Comparison of ENCODE assay signal across 8 mouse cellular contexts in the genomic region with DNA sequence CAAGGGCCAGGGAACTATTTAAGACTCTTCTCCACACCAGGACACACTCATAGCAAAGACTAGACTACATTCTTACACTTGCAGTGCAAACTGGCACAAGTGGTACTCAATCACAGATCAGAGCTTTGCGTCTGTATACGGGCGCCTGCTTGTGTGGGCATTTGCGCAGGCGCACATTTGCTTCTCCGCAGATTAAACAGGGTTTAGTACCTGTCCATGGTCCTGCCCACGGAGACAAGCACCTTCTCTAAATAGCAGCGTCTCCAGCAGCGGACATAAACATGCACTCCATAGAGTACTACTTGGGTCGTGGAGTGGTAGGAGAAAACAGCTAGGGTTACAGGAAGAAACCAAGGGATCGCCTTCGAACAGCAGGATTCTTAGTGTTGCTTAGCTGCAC.
A peak's percentile ranks its signal among the peaks of the same experiment; 100 is the strongest.
DNase-seq lines count a peak whose midpoint lies in the region; ATAC-seq and TF ChIP-seq lines count a peak whose summit lies in the region.
"Had no signal": no experiment of that assay in that cellular context is flagged by ENCODE, and none has a peak within 500 bp of the region (broad histone marks: within the 10 kb centered on the region; RNA-seq: fewer than 3 reads in every experiment).

No protein-coding gene starts in this region.

- H3K4me3 ChIP-seq in intestine, embryonic 14.5 days (ENCODE audit: low read depth, low read length), result no peak overlapping the region
- no peak overlapping the region for H3K4me3 ChIP-seq in intestine, embryonic 16.5 days (ENCODE audit: low read length)
- no peak overlapping the region for H3K4me3 ChIP-seq in lung, postnatal 0 days (ENCODE audit: low read depth, low read length)
- no peak overlapping the region for H3K4me3 ChIP-seq in neural tube, embryonic 15.5 days (replicated peaks)

- no peak overlapping the region for H3K27ac ChIP-seq in intestine, embryonic 14.5 days (ENCODE audit: low read depth)
- no peak overlapping the region for H3K27ac ChIP-seq in intestine, embryonic 16.5 days (ENCODE audit: low read length)
- no peak overlapping the region for H3K27ac ChIP-seq in lung, postnatal 0 days (ENCODE audit: low read length)
- no peak overlapping the region for H3K27ac ChIP-seq in neural tube, embryonic 15.5 days (replicated peaks)

- no peaks in the 10 kb centered on the region for H3K9me3 ChIP-seq in intestine, embryonic 14.5 days (ENCODE audit: control insufficient read depth, low read length)
- no peaks in the 10 kb centered on the region for H3K9me3 ChIP-seq in intestine, embryonic 16.5 days (ENCODE audit: control insufficient read depth, low read length)
- H3K9me3 ChIP-seq in lung, postnatal 0 days (ENCODE audit: low read length), result no peaks in the 10 kb centered on the region
- H3K9me3 ChIP-seq in neural tube, embryonic 15.5 days (replicated peaks), result no peaks in the 10 kb centered on the region

- H3K4me2 ChIP-seq in intestine, embryonic 14.5 days (ENCODE audit: low read length), result no peak overlapping the region
- H3K4me2 ChIP-seq in intestine, embryonic 16.5 days (ENCODE audit: low read depth, low read length), result no peak overlapping the region
- no peak overlapping the region for H3K4me2 ChIP-seq in lung, postnatal 0 days (replicated peaks; ENCODE audit: low read depth, low read length)
- no peak overlapping the region for H3K4me2 ChIP-seq in neural tube, embryonic 15.5 days

- no peak for TF ChIP-seq EP300 in lung, postnatal 0 days (IDR thresholded peaks at IDR 0.05)

- WGBS in intestine, embryonic 14.5 days, result 28% methylated on average over 12 of the region's 12 CpGs
- WGBS in intestine, embryonic 16.5 days, result 36% methylated on average over 12 of the region's 12 CpGs
- 39% methylated on average over 12 of the region's 12 CpGs for WGBS in lung, postnatal 0 days
- 65% methylated on average over 12 of the region's 12 CpGs for WGBS in neural tube, embryonic 15.5 days

- H3K4me1 ChIP-seq in intestine, embryonic 14.5 days (replicated peaks; ENCODE audit: control insufficient read depth, insufficient read depth, low read length), result peaks cover 10% of the 10 kb centered on the region; the same call in 1 of the 2 replicates
- H3K4me1 ChIP-seq in intestine, embryonic 16.5 days (ENCODE audit: control insufficient read depth, insufficient read depth, low read length), result peaks cover 9% of the 10 kb centered on the region
- H3K4me1 ChIP-seq in lung, postnatal 0 days (ENCODE audit: insufficient read depth, low read depth, low read length), result no peaks in the 10 kb centered on the region
- peaks cover 50% of the 10 kb centered on the region for H3K4me1 ChIP-seq in neural tube, embryonic 15.5 days

- DNase-seq in intestine, embryonic 14.5 days (ENCODE audit: low spot score), result peak; percentile 84
- DNase-seq in 3T3-L1 (ENCODE audit: low read depth, low spot score) (peak; percentile 19), WW6 (ENCODE audit: low read depth, low spot score) (peak; percentile 62)
- DNase-seq in lung, postnatal 0 days (ENCODE audit: low spot score), result peak; percentile 66
- DNase-seq in layer of hippocampus, postnatal 10 days (ENCODE audit: low spot score in 2 of 2), result no peak

- H3K27me3 ChIP-seq in intestine, embryonic 14.5 days (replicated peaks; ENCODE audit: control insufficient read depth, insufficient read depth, low read length), result no peaks in the 10 kb centered on the region
- H3K27me3 ChIP-seq in intestine, embryonic 16.5 days (replicated peaks; ENCODE audit: control insufficient read depth, insufficient read depth, low read length), result no peaks in the 10 kb centered on the region
- no peaks in the 10 kb centered on the region for H3K27me3 ChIP-seq in lung, postnatal 0 days (replicated peaks; ENCODE audit: insufficient read depth, low read length)
- no peaks in the 10 kb centered on the region for H3K27me3 ChIP-seq in neural tube, embryonic 15.5 days (replicated peaks)

- ATAC-seq in intestine, embryonic 14.5 days (replicated peaks; ENCODE audit: low FRiP score, low TSS enrichment, low read depth), result no peak
- ATAC-seq in intestine, embryonic 16.5 days, result no peak
- ATAC-seq in lung, postnatal 0 days, result peak; percentile 34; the same call in 1 of the 2 replicates
- no peak for ATAC-seq in neural tube, embryonic 15.5 days (ENCODE audit: low FRiP score)

- no peak overlapping the region for H3K9ac ChIP-seq in intestine, embryonic 14.5 days (ENCODE audit: low read length)
- H3K9ac ChIP-seq in intestine, embryonic 16.5 days (ENCODE audit: low read depth, low read length), result no peak overlapping the region
- no peak overlapping the region for H3K9ac ChIP-seq in lung, postnatal 0 days (replicated peaks; ENCODE audit: low read depth)
- H3K9ac ChIP-seq in neural tube, embryonic 15.5 days (replicated peaks), result no peak overlapping the region

- H3K36me3 ChIP-seq in intestine, embryonic 14.5 days (ENCODE audit: control insufficient read depth, insufficient read depth, low read length), result no peaks in the 10 kb centered on the region
- no peaks in the 10 kb centered on the region for H3K36me3 ChIP-seq in intestine, embryonic 16.5 days (ENCODE audit: control insufficient read depth, insufficient read depth, low read length)
- no peaks in the 10 kb centered on the region for H3K36me3 ChIP-seq in lung, postnatal 0 days (ENCODE audit: insufficient read depth, low read length)
- no peaks in the 10 kb centered on the region for H3K36me3 ChIP-seq in neural tube, embryonic 15.5 days
- H3K36me3 ChIP-seq: G1E had no signal

- 0 out of 2 replicates have a peak, but pooled peaks have one; percentile 11 for TF ChIP-seq CTCF in lung, postnatal 0 days (IDR thresholded peaks at IDR 0.05)

Comparison
In these comparisons a context has a peak if more than half of its experiments do, and no peak if none do; other contexts are left out.
1. DNase-seq: peak in intestine, embryonic 14.5 days (single experiment), 3T3-L1 (single experiment), WW6 (single experiment) and lung, postnatal 0 days (single experiment); none in layer of hippocampus, postnatal 10 days (0 of 2).